12 mouse cellular contexts compared by ENCODE assay signal in the genomic region with DNA sequence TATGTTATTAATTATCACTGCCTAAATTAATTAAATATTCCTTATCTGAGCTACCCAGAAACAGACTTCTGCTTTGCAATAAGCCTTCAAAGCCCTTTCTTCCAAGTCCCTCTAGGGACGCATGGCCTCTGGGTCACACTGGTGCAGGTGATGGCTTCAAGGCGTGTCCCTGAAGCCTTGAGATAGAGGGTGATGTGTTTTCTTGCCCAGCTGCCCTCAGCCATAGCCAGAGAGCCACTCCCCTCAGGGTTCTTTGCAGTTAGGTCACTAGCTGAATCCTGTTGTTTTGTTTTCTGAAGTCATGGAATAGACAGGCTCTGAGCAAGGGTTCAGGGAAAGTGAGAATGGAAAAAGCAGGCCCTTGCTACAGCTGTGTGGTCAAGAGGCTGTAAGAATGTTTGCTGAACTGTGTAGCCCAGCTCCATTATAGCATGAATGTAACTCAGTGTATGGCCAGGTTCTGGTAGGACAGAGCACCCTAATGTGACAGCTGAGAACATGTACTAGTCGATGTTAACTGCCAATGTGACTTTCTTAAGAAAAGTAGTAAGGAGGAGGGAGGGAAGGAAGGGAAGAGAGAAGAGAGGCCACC.
DNase-seq lines count a peak whose midpoint lies in the region; ATAC-seq lines count a peak whose summit lies in the region.
"Had no signal": no experiment of that assay in that cellular context is flagged by ENCODE, and none has a peak within 500 bp of the region (broad histone marks: within the 10 kb centered on the region; RNA-seq: fewer than 3 reads in every experiment).

No protein-coding gene starts in this region.

- H3K27me3 ChIP-seq in hindbrain, embryonic 10.5 days (ENCODE audit: insufficient read depth, poor library complexity, severe bottlenecking), result no peaks in the 10 kb centered on the region
- H3K27me3 ChIP-seq in hindbrain, embryonic 16.5 days (replicated peaks; ENCODE audit: control insufficient read depth, insufficient read depth, low read length), result no peaks in the 10 kb centered on the region
- H3K27me3 ChIP-seq in forebrain, embryonic 12.5 days, result no peaks in the 10 kb centered on the region
- no peaks in the 10 kb centered on the region for H3K27me3 ChIP-seq in neural tube, embryonic 14.5 days (ENCODE audit: control insufficient read depth, insufficient read depth, low read length)
- H3K27me3 ChIP-seq: limb, embryonic 15.5 days had no signal

- ATAC-seq in hindbrain, embryonic 16.5 days, result no peak
- peak; percentile 75 for ATAC-seq in forebrain, embryonic 12.5 days (ENCODE audit: low FRiP score)
- ATAC-seq in neural tube, embryonic 14.5 days (ENCODE audit: low read depth), result peak; percentile 68; the same call in 1 of the 2 replicates

- 58% methylated on average over 3 of the region's 3 CpGs for WGBS in hindbrain, embryonic 10.5 days
- 53% methylated on average over 3 of the region's 3 CpGs for WGBS in hindbrain, embryonic 16.5 days
- 59% methylated on average over 3 of the region's 3 CpGs for WGBS in forebrain, embryonic 12.5 days
- WGBS in neural tube, embryonic 14.5 days, result 41% methylated on average over 3 of the region's 3 CpGs

- H3K27ac ChIP-seq in hindbrain, embryonic 10.5 days, result peak overlapping the region; percentile 83
- H3K27ac ChIP-seq in hindbrain, embryonic 16.5 days (ENCODE audit: low read depth, low read length), result no peak overlapping the region
- peak overlapping the region; percentile 78 for H3K27ac ChIP-seq in forebrain, embryonic 12.5 days
- H3K27ac ChIP-seq in neural tube, embryonic 14.5 days (ENCODE audit: low read depth, low read length), result no peak overlapping the region
- H3K27ac ChIP-seq: limb, embryonic 15.5 days had no signal

- H3K9me3 ChIP-seq in hindbrain, embryonic 10.5 days, result no peaks in the 10 kb centered on the region
- H3K9me3 ChIP-seq in hindbrain, embryonic 16.5 days (ENCODE audit: control insufficient read depth, low read length), result no peaks in the 10 kb centered on the region
- H3K9me3 ChIP-seq in forebrain, embryonic 12.5 days, result no peaks in the 10 kb centered on the region
- H3K9me3 ChIP-seq in neural tube, embryonic 14.5 days (ENCODE audit: control insufficient read depth, low read length), result no peaks in the 10 kb centered on the region
- H3K9me3 ChIP-seq: limb, embryonic 15.5 days had no signal

- H3K4me2 ChIP-seq in hindbrain, embryonic 16.5 days (ENCODE audit: low read length), result no peak overlapping the region
- H3K4me2 ChIP-seq in forebrain, embryonic 12.5 days, result no peak overlapping the region
- H3K4me2 ChIP-seq in neural tube, embryonic 14.5 days (ENCODE audit: low read depth, low read length), result no peak overlapping the region
- H3K4me2 ChIP-seq: limb, embryonic 15.5 days had no signal

- no peak overlapping the region for H3K9ac ChIP-seq in hindbrain, embryonic 16.5 days (ENCODE audit: low read depth, low read length)
- H3K9ac ChIP-seq in forebrain, embryonic 12.5 days, result no peak overlapping the region
- H3K9ac ChIP-seq in neural tube, embryonic 14.5 days (replicated peaks; ENCODE audit: low read depth, low read length), result no peak overlapping the region
- H3K9ac ChIP-seq: limb, embryonic 15.5 days had no signal

- no peaks in the 10 kb centered on the region for H3K36me3 ChIP-seq in hindbrain, embryonic 10.5 days
- H3K36me3 ChIP-seq in hindbrain, embryonic 16.5 days (ENCODE audit: control insufficient read depth, insufficient read depth, low read length), result no peaks in the 10 kb centered on the region
- H3K36me3 ChIP-seq in forebrain, embryonic 12.5 days (replicated peaks), result no peaks in the 10 kb centered on the region
- no peaks in the 10 kb centered on the region for H3K36me3 ChIP-seq in neural tube, embryonic 14.5 days (ENCODE audit: control insufficient read depth, insufficient read depth, low read length)
- H3K36me3 ChIP-seq: limb, embryonic 15.5 days had no signal

- peaks cover 27% of the 10 kb centered on the region for H3K4me1 ChIP-seq in hindbrain, embryonic 10.5 days (replicated peaks)
- H3K4me1 ChIP-seq in hindbrain, embryonic 16.5 days (ENCODE audit: control insufficient read depth, insufficient read depth, low read depth, low read length), result peaks cover 4% of the 10 kb centered on the region
- peaks cover 18% of the 10 kb centered on the region for H3K4me1 ChIP-seq in forebrain, embryonic 12.5 days
- H3K4me1 ChIP-seq in neural tube, embryonic 14.5 days (ENCODE audit: control insufficient read depth, insufficient read depth, low read length), result peaks cover 4% of the 10 kb centered on the region; the same call in 1 of the 2 replicates
- H3K4me1 ChIP-seq: limb, embryonic 15.5 days had no signal

- DNase-seq in hindbrain, embryonic 10.5 days (ENCODE audit: low spot score), result peak; percentile 39
- DNase-seq in mesoderm, embryonic 11.5 days (ENCODE audit: low read depth, low spot score), result peak; percentile 52
- DNase-seq in gastrocnemius, postnatal 10 days, result no peak
- no peak for DNase-seq in ovary, postnatal 10 days (ENCODE audit: low spot score)
- DNase-seq in layer of hippocampus, postnatal 25 days (ENCODE audit: extremely low spot score in 1 of 2, low spot score in 1 of 2), result no peak
- DNase-seq: adrenal gland, postnatal 25 days; gastrocnemius, postnatal 36 days; kidney, postnatal 14 days had no signal

- H3K4me3 ChIP-seq in hindbrain, embryonic 10.5 days, result no peak overlapping the region
- no peak overlapping the region for H3K4me3 ChIP-seq in hindbrain, embryonic 16.5 days (ENCODE audit: low read length)
- H3K4me3 ChIP-seq in forebrain, embryonic 12.5 days (replicated peaks), result no peak overlapping the region
- H3K4me3 ChIP-seq in neural tube, embryonic 14.5 days (ENCODE audit: low read depth, low read length), result no peak overlapping the region
- H3K4me3 ChIP-seq: limb, embryonic 15.5 days had no signal

Comparison
In these comparisons a context has a peak if more than half of its experiments do, and no peak if none do; other contexts are left out.
1. H3K27ac ChIP-seq: peak in hindbrain, embryonic 10.5 days (single experiment) and forebrain, embryonic 12.5 days (single experiment); none in hindbrain, embryonic 16.5 days (single experiment) and neural tube, embryonic 14.5 days (single experiment).
2. DNase-seq: peak in hindbrain, embryonic 10.5 days (single experiment) and mesoderm, embryonic 11.5 days (single experiment); none in gastrocnemius, postnatal 10 days (single experiment), ovary, postnatal 10 days (single experiment) and layer of hippocampus, postnatal 25 days (0 of 2).